Mouse (Mus musculus) embryonic facial prominence, embryonic 11.5 days (tissue): ENCODE results near the gene 2510002D24Rik. TPM values are rescaled to one million over a fixed set of nuclear protein-coding genes. Genes with fewer than 3 reads are reported as not detected.
"Not testable (repeated sequence)": the region's sequence is repeated elsewhere in the genome, so short reads cannot be mapped to it uniquely, and the experiment has no call there.

ENCODE experiments used
- ATAC-seq: fragments of 200-750 bp; cut with Nextera tagmentation; replicated peaks from 2 replicates; pipeline ENCODE4 v1.8.0; 2017; ENCODE audit warnings: low read depth; ENCODE audit not compliant: insufficient number of reproducible peaks, low FRiP score, low TSS enrichment
- DNase-seq: peaks from one replicate; pipeline ENCODE4 v3.0.0-alpha.2; 2015; ENCODE audit warnings: low spot score
- H3K27ac ChIP-seq: fragments of 300-500 bp; sonication (generic); replicated peaks from 2 replicates; pipeline ENCODE4 v1.5.1; 2014; ENCODE audit warnings: mild to moderate bottlenecking, low read depth, low read length, control low read depth
- H3K27me3 ChIP-seq: fragments of 300-500 bp; sonication (generic); 2 replicates; pipeline ENCODE4 v1.6.1; 2014; ENCODE audit warnings: mild to moderate bottlenecking, low read length, moderate library complexity, mixed read lengths; ENCODE audit not compliant: control insufficient read depth, insufficient read depth
- H3K36me3 ChIP-seq: fragments of 300-500 bp; sonication (generic); replicated peaks from 2 replicates; pipeline ENCODE4 v1.6.1; 2014; ENCODE audit warnings: low read depth, mild to moderate bottlenecking, low read length, moderate library complexity, mixed read lengths; ENCODE audit not compliant: control insufficient read depth, insufficient read depth
- H3K4me1 ChIP-seq: fragments of 300-500 bp; sonication (generic); 2 replicates; pipeline ENCODE4 v1.6.1; 2014; ENCODE audit warnings: low read length, mixed read lengths; ENCODE audit not compliant: control insufficient read depth, insufficient read depth
- H3K4me2 ChIP-seq: fragments of 300-500 bp; sonication (generic); 2 replicates; pipeline ENCODE4 v1.6.1; 2014; ENCODE audit warnings: low read depth, mild to moderate bottlenecking, control low read depth, low read length, moderate library complexity
- H3K4me3 ChIP-seq: fragments of 300-500 bp; sonication (generic); 2 replicates; pipeline ENCODE4 v1.5.1; 2014; ENCODE audit warnings: low read depth, low read length, control low read depth
- H3K9ac ChIP-seq: fragments of 300-500 bp; sonication (generic); replicated peaks from 2 replicates; pipeline ENCODE4 v1.6.1; 2014; ENCODE audit warnings: mild to moderate bottlenecking, control low read depth, low read length
- H3K9me3 ChIP-seq: fragments of 300-500 bp; sonication (generic); replicated peaks from 2 replicates; pipeline ENCODE4 v1.6.1; 2016; ENCODE audit warnings: mild to moderate bottlenecking, low read length, inconsistent platforms, mixed read lengths; ENCODE audit not compliant: control insufficient read depth
- WGBS: fragments of 180-500 bp; shearing (Covaris S2); extraction: QIAGEN DNeasy Blood & Tissue Kit; methylation state at CpG from one replicate; pipeline ENCODE4 v1.1.7; 2014; 5-methylcytosine and 5-hydroxymethylcytosine counted together
- polyA plus RNA-seq: library from polyadenylated mRNA; unstranded; fragments of >200 nt; fragmentation: Nextera tagmentation; extraction: Ambion mirVana; gene quantifications from 2 replicates; pipeline ENCODE4 v1.2.1, GENCODE M21; 2014

2510002D24Rik gene
- polyA plus RNA-seq, 1 experiment from 2014 or later: 16.4 TPM

GRCm38 (mm10) chr16:18829102-18829501 is 7.3 kb upstream of the 2510002D24Rik start:
- H3K36me3 ChIP-seq: peaks cover 6% of the 10 kb centered on the region
- H3K9ac ChIP-seq: no peak overlapping the region
- H3K9me3 ChIP-seq: no peaks in the 10 kb centered on the region
- H3K4me1 ChIP-seq: no peaks in the 10 kb centered on the region
- H3K27me3 ChIP-seq: no peaks in the 10 kb centered on the region
- no peak overlapping the region for H3K27ac ChIP-seq
- H3K4me2 ChIP-seq: no peak overlapping the region
- no peak overlapping the region for H3K4me3 ChIP-seq
- WGBS: 90% methylated on average over 6 of the region's 6 CpGs
- DNase-seq (no peak), ATAC-seq (no peak)

GRCm38 (mm10) chr16:18833486-18833885 is 2.9 kb upstream of the 2510002D24Rik start:
- H3K36me3 ChIP-seq: no peaks in the 10 kb centered on the region; the same call in 1 of the 2 replicates

GRCm38 (mm10) chr16:18836073-18836467 is 308 bp upstream of the 2510002D24Rik start:
- no peak overlapping the region for H3K27ac ChIP-seq
- H3K36me3 ChIP-seq: no peaks in the 10 kb centered on the region; the same call in 1 of the 2 replicates
- H3K4me1 ChIP-seq: no peaks in the 10 kb centered on the region
- peak overlapping the region; percentile 88 for H3K4me3 ChIP-seq
- ATAC-seq: no peak
- 24% methylated on average over 3 of the region's 3 CpGs for WGBS
- H3K9me3 ChIP-seq: no peaks in the 10 kb centered on the region
- DNase-seq: no peak
- no peak overlapping the region; the same call in 1 of the 2 replicates for H3K9ac ChIP-seq
- H3K4me2 ChIP-seq: peak overlapping the region; percentile 61
- no peaks in the 10 kb centered on the region for H3K27me3 ChIP-seq

More at GRCm38 (mm10) chr16:18833486-18833885, 2.9 kb upstream of the 2510002D24Rik start:
- DNase-seq (no peak), ATAC-seq (no peak)
- no peak overlapping the region for H3K4me2 ChIP-seq
- H3K4me3 ChIP-seq: no peak overlapping the region
- 75% methylated on average over 2 of the region's 2 CpGs for WGBS
- H3K9me3 ChIP-seq: no peaks in the 10 kb centered on the region
- H3K27ac ChIP-seq: no peak overlapping the region
- no peaks in the 10 kb centered on the region for H3K27me3 ChIP-seq
- no peaks in the 10 kb centered on the region for H3K4me1 ChIP-seq
- no peak overlapping the region for H3K9ac ChIP-seq

- no peak overlapping the region for H3K4me3 ChIP-seq
- DNase-seq (no peak), ATAC-seq (no peak)
- H3K4me2 ChIP-seq: no peak overlapping the region
- no peak overlapping the region for H3K9ac ChIP-seq
- H3K4me1 ChIP-seq: no peaks in the 10 kb centered on the region
- H3K36me3 ChIP-seq: no peaks in the 10 kb centered on the region; the same call in 1 of the 2 replicates
- H3K27ac ChIP-seq: no peak overlapping the region
- H3K27me3 ChIP-seq: no peaks in the 10 kb centered on the region
- WGBS: 92% methylated on average over 4 of the region's 4 CpGs
- no peaks in the 10 kb centered on the region for H3K9me3 ChIP-seq
These were observed 2.0 kb downstream of the 2510002D24Rik start for GRCm38 (mm10) chr16:18838346-18838745.

GRCm38 (mm10) chr16:18846301-18846820 is 10.0 kb downstream of the 2510002D24Rik start:
- Histone ChIP-seq H3K9me3 (no peaks in the 10 kb centered on the region), H3K27ac (no peak overlapping the region), H3K4me3 (no peak overlapping the region), H3K9ac (no peak overlapping the region), H3K36me3 (no peaks in the 10 kb centered on the region), H3K4me2 (no peak overlapping the region), H3K4me1 (no peaks in the 10 kb centered on the region), H3K27me3 (no peaks in the 10 kb centered on the region)
- ATAC-seq: no peak
- 85% methylated on average over 15 of the region's 15 CpGs for WGBS
- no peak for DNase-seq

- not testable (repeated sequence) for H3K4me3 ChIP-seq, H3K27me3 ChIP-seq, ATAC-seq, H3K27ac ChIP-seq, H3K4me1 ChIP-seq, H3K36me3 ChIP-seq, H3K4me2 ChIP-seq, DNase-seq, H3K9me3 ChIP-seq, H3K9ac ChIP-seq
- 88% methylated on average over 16 of the region's 17 CpGs for WGBS
These were observed 13.3 kb downstream of the 2510002D24Rik start for GRCm38 (mm10) chr16:18849521-18850190.

GRCm38 (mm10) chr16:18858551-18858950 is 22.2 kb downstream of the 2510002D24Rik start:
- DNase-seq (peak; percentile 49), ATAC-seq (no peak)
- H3K4me1 ChIP-seq: no peaks in the 10 kb centered on the region

GRCm38 (mm10) chr16:18860186-18860585 is 23.8 kb downstream of the 2510002D24Rik start:
- no peaks in the 10 kb centered on the region for H3K27me3 ChIP-seq
- ATAC-seq (no peak), DNase-seq (no peak)
- no peak overlapping the region for H3K27ac ChIP-seq
- 70% methylated on average over 1 of the region's 1 CpGs for WGBS
- H3K4me3 ChIP-seq: no peak overlapping the region
- no peak overlapping the region for H3K9ac ChIP-seq
- no peaks in the 10 kb centered on the region for H3K9me3 ChIP-seq
- H3K4me1 ChIP-seq: no peaks in the 10 kb centered on the region
- H3K4me2 ChIP-seq: no peak overlapping the region
- no peaks in the 10 kb centered on the region for H3K36me3 ChIP-seq

More at GRCm38 (mm10) chr16:18858551-18858950, 22.2 kb downstream of the 2510002D24Rik start:
- Histone ChIP-seq H3K36me3 (no peaks in the 10 kb centered on the region), H3K9ac (no peak overlapping the region), H3K4me2 (no peak overlapping the region), H3K9me3 (no peaks in the 10 kb centered on the region), H3K27ac (no peak overlapping the region), H3K27me3 (no peaks in the 10 kb centered on the region), H3K4me3 (no peak overlapping the region)
